Mouse (Mus musculus): ENCODE results near the gene Slc39a9. TPM values are rescaled to one million over a fixed set of nuclear protein-coding genes. Genes with fewer than 3 reads are reported as not detected.

Gene Slc39a9
- polyA plus RNA-seq, 1 experiment from 2014 or later, result 28.7 TPM

DNA sequence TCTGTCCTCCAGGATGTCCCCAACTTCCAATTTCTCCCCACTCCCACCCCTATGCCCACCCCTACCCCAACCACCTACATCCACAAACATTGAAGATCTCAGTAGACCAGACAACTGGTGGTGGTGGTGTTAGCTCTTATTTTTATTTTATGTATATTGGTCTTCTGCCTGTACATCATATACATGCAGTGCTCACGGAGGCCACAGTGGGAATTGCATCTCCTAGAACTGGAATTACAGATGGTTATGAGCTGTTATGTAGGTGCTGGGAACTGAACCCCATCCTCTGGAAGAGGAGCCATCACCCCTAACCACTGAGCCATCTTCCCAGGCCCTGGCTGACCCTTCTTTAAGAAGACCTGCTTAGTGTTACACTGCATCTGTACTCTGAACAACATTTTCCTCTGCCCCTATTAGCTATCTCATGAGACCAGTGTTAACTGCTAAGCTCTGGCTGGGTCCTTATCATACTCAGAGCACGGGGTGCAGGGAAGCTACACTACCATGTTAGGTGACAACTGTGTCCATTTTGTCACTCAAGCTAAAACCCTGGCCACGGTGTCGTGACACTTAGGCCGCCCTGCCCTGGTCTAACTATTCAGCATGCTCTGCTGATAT, 55.0 kb downstream of the Slc39a9 start:
- Histone ChIP-seq H3K4me3 (replicated peaks) (no peak overlapping the region), H3K4me2 (no peak overlapping the region), H3K9me3 (replicated peaks) (no peaks in the 10 kb centered on the region), H3K36me3 (no peaks in the 10 kb centered on the region), H3K9ac (no peak overlapping the region), H3K27me3 (peaks cover 17% of the 10 kb centered on the region), H3K4me1 (0 out of 2 replicates have a peak, but pooled peaks cover 2% of the 10 kb centered on the region), H3K27ac (no peak overlapping the region)
- 86% methylated on average over 5 of the region's 5 CpGs for WGBS
- ATAC-seq (replicated peaks; ENCODE audit: low FRiP score), result no peak

DNA sequence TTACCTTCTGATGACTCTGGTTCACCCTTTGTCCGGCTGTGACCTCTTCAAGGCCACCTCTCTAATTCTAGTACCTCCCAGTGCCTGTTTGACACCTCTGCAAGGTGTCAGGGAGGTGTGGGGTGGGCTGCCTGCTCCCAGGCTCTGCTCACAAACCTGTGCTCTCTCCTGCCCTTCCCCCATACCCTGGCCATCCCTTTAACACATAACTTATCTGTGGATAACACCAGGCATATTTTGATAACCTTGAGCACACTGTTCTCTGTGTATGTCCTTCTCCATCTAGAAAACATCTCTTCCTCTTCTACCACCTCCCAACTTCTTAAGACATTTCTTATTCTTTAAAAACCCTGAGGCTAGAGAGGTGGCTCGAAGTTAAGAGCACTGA, 55.5 kb downstream of the Slc39a9 start:
- Histone ChIP-seq H3K4me2 (no peak overlapping the region), H3K4me3 (replicated peaks) (no peak overlapping the region), H3K36me3 (no peaks in the 10 kb centered on the region), H3K4me1 (0 out of 2 replicates have a peak, but pooled peaks cover 2% of the 10 kb centered on the region), H3K27ac (no peak overlapping the region), H3K9me3 (replicated peaks) (no peaks in the 10 kb centered on the region), H3K27me3 (peaks cover 12% of the 10 kb centered on the region), H3K9ac (no peak overlapping the region)
- 61% methylated on average over 2 of the region's 2 CpGs for WGBS
- no peak; the same call in 1 of the 2 replicates for ATAC-seq (replicated peaks; ENCODE audit: low FRiP score)

DNA sequence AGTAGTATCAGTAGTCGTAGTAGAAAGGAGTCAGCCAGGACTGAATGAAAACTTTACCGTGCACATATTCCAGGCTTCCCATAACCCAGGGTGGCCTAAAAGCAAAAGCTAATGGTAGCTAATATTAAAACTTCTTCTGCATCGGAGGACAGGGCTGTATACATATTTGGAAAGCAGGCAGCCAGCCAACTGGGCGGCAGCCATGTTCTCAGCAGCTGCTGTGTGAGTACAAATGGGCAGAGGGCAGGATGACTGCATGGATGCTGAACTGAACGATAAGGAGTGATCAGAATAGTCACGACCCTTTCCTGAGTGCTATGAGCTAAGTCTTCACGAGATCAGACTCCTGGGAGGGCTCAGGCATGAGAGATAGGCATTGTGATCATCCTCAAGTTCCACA, 57.6 kb downstream of the Slc39a9 start:
- WGBS, result 76% methylated on average over 7 of the region's 7 CpGs
- Histone ChIP-seq H3K36me3 (no peaks in the 10 kb centered on the region), H3K9ac (no peak overlapping the region), H3K27me3 (no peaks in the 10 kb centered on the region), H3K4me2 (no peak overlapping the region), H3K4me1 (peaks cover 11% of the 10 kb centered on the region), H3K9me3 (replicated peaks) (no peaks in the 10 kb centered on the region), H3K27ac (no peak overlapping the region), H3K4me3 (replicated peaks) (no peak overlapping the region)
- ATAC-seq (replicated peaks; ENCODE audit: low FRiP score), result no peak

DNA sequence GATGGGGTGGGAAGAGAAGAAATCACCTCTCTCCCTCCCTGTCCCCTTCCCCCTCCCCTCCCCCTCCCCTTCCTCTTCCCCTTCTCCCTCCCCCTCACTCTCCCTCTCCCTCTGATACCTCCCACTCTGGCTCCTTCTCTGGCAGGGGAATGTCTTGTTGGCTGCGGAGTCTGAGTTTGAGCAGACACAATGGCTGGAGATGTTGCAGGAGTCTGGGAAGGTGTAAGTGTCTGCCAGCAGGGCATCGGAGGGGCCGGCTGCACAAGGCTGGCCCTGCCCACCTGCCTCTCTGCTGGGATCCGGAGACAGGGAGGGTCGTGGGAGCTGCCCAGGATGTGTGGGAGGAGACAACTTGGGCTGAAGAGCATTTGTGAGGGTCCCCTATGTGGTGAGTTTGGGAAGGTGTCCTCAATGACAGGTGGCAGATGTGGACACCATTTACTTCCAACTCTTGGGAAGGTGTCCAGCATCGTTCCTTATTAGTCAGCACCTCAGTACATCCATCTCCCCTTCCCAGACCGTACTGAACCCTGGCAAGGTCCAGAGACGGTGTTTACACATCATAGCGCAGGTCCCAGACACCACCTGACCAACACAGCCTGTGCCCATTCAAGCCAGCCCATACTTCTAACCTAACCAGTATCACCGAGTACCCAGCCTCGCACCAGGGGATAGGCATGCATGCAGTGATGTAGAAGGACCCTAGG, 62.7 kb downstream of the Slc39a9 start:
- H3K9me3 ChIP-seq (replicated peaks), result no peaks in the 10 kb centered on the region
- H3K36me3 ChIP-seq, result no peaks in the 10 kb centered on the region
- 50% methylated on average over 11 of the region's 11 CpGs for WGBS
- peaks cover 22% of the 10 kb centered on the region for H3K4me1 ChIP-seq
- H3K27me3 ChIP-seq, result no peaks in the 10 kb centered on the region
- H3K9ac ChIP-seq, result no peak overlapping the region
- no peak overlapping the region for H3K27ac ChIP-seq
- H3K4me2 ChIP-seq, result no peak overlapping the region
- ATAC-seq (replicated peaks; ENCODE audit: low FRiP score), result 0 out of 2 replicates have a peak, but pooled peaks have one; percentile 35
- no peak overlapping the region for H3K4me3 ChIP-seq (replicated peaks)

DNA sequence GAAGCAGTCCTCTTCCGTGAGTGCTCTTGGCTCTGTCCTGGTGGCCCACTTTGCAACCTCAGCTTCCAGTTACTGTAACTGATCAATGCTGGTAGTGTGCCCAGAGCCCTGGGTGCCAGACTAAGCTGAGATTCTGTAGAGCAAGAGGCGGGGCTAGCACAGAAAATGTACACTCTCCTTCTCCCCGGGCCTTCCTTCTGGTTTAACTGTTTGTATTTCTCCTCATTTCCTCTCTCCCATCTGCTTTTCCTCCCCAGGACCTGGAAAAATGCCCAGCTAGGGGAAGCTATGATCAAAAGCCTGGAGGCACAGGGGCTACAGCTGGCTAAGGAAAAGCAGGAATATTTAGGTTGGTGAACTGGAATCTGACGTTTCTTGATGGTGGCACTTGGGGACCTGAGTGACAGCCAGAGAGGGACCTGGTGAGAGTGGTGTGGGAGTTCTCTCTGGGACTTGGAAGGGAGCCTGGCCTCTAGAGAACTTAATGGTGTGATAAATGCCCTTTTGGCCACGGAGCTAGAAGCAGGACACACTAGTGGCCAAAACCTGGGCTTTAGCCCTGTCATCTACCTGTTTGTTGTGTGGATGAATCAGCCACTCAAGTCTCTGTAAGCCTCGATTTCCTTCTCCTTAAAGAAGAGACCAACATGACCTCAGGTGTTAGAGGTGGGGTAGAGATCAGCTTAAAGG, 63.4 kb downstream of the Slc39a9 start:
- Histone ChIP-seq H3K4me3 (replicated peaks) (no peak overlapping the region), H3K27me3 (no peaks in the 10 kb centered on the region), H3K4me2 (no peak overlapping the region), H3K4me1 (peaks cover 22% of the 10 kb centered on the region), H3K9me3 (replicated peaks) (no peaks in the 10 kb centered on the region), H3K27ac (no peak overlapping the region), H3K9ac (no peak overlapping the region), H3K36me3 (no peaks in the 10 kb centered on the region)
- ATAC-seq (replicated peaks; ENCODE audit: low FRiP score), result no peak
- 36% methylated on average over 6 of the region's 6 CpGs for WGBS

DNA sequence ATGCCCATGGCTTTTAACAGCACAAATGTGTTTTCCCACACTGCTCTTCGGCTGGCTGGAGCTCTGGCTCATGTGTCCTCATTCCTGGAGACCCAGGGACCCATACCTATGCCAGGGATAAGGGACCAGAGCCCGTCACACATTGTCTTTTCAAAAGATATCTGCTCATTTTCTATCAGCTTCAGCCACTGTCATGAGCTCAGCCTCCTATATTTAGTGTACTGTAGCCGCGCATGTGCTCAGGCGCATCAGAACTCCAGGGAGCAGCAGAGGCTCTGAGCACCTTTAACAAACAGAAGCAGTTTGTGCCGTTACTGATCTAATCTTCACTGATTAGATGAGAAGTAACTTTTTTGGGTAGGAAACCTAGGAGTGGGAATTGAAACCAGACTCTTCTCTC, 72.2 kb downstream of the Slc39a9 start:
- no peak overlapping the region for H3K4me2 ChIP-seq

DNA sequence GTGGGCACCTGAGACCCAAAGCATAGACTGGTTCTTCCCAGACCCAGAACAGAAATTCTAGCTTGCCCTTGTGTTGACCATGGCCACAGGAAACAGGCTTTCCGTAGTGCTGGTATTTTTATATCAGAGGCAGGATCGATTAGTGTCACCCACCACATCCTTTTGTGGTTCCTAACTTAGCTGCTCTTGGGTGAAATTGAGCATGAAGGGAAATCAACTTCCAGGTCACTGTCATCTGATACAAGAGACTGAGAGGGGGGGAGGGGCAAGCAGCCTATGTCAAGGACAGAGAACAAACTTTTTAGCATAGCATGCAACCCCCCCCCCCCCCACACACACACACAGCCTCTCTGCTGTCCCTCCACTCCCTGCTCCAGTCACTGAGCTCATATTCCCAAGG, 75.5 kb downstream of the Slc39a9 start:
- no peaks in the 10 kb centered on the region for H3K9me3 ChIP-seq (replicated peaks)
- H3K4me3 ChIP-seq (replicated peaks), result no peak overlapping the region
- no peak overlapping the region for H3K27ac ChIP-seq
- no peak overlapping the region for H3K9ac ChIP-seq
- 33% methylated on average over 2 of the region's 2 CpGs for WGBS
- H3K4me2 ChIP-seq, result no peak overlapping the region
- H3K4me1 ChIP-seq, result peaks cover 5% of the 10 kb centered on the region; the same call in 1 of the 2 replicates
- no peaks in the 10 kb centered on the region for H3K27me3 ChIP-seq
- no peak for ATAC-seq (replicated peaks; ENCODE audit: low FRiP score)
- no peaks in the 10 kb centered on the region for H3K36me3 ChIP-seq

More for the DNA sequence above, 72.2 kb downstream of the Slc39a9 start:
- ATAC-seq (replicated peaks; ENCODE audit: low FRiP score), result no peak
- H3K27me3 ChIP-seq, result no peaks in the 10 kb centered on the region
- H3K36me3 ChIP-seq, result no peaks in the 10 kb centered on the region
- H3K9ac ChIP-seq, result no peak overlapping the region
- H3K4me3 ChIP-seq (replicated peaks), result no peak overlapping the region
- peaks cover 7% of the 10 kb centered on the region for H3K4me1 ChIP-seq
- WGBS, result 70% methylated on average over 6 of the region's 6 CpGs
- no peak overlapping the region for H3K27ac ChIP-seq
- no peaks in the 10 kb centered on the region for H3K9me3 ChIP-seq (replicated peaks)

DNA sequence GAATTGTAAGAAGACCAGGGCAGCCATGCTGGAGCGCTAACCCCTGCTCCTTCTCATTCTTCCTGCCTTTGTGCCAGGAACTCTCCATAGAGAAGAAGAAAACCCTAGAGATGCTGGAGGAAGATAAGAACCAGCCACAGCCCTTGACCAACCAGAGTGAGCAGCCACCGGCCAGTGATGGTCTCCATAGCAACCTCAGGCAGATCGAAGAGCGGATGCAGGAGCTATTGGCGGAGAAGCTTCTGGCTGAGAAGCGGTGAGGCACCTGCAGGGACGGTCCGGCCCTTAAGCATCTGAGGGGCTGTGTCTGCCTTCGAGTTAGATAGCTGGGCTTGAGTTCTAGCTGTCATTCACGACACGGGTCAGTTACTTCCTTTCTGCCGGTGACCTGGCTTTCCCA, 76.8 kb downstream of the Slc39a9 start:
- 73% methylated on average over 12 of the region's 12 CpGs for WGBS
- Histone ChIP-seq H3K4me3 (replicated peaks) (no peak overlapping the region), H3K36me3 (no peaks in the 10 kb centered on the region), H3K9me3 (replicated peaks) (no peaks in the 10 kb centered on the region), H3K9ac (no peak overlapping the region), H3K4me1 (peaks cover 5% of the 10 kb centered on the region), H3K4me2 (no peak overlapping the region), H3K27ac (no peak overlapping the region), H3K27me3 (no peaks in the 10 kb centered on the region)
- no peak for ATAC-seq (replicated peaks; ENCODE audit: low FRiP score)

DNA sequence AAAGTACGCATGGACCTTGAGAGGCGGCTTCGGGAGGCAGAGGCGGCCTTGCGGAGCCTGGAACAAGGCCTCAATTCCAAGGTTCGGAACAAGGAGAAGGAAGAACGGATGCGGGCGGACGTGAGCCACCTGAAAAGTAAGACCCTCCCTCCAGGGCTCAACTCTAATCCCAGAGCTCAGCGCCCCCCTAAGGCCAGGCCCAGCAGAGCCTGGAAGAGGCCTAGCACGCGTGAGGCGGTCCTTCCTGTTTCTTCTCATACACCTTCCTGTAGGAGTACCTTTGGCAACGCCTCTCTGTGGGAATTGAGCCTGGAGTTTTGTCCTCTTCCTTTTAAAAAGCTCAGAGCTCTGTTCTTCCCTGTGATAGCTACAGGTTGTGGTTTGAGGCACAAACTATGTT, 77.8 kb downstream of the Slc39a9 start:
- Histone ChIP-seq H3K4me1 (peaks cover 5% of the 10 kb centered on the region), H3K9me3 (replicated peaks) (no peaks in the 10 kb centered on the region), H3K36me3 (no peaks in the 10 kb centered on the region), H3K27ac (no peak overlapping the region), H3K4me2 (no peak overlapping the region), H3K9ac (no peak overlapping the region), H3K27me3 (0 out of 2 replicates have a peak, but pooled peaks cover 2% of the 10 kb centered on the region), H3K4me3 (replicated peaks) (no peak overlapping the region)
- no peak for ATAC-seq (replicated peaks; ENCODE audit: low FRiP score)
- 90% methylated on average over 15 of the region's 15 CpGs for WGBS

DNA sequence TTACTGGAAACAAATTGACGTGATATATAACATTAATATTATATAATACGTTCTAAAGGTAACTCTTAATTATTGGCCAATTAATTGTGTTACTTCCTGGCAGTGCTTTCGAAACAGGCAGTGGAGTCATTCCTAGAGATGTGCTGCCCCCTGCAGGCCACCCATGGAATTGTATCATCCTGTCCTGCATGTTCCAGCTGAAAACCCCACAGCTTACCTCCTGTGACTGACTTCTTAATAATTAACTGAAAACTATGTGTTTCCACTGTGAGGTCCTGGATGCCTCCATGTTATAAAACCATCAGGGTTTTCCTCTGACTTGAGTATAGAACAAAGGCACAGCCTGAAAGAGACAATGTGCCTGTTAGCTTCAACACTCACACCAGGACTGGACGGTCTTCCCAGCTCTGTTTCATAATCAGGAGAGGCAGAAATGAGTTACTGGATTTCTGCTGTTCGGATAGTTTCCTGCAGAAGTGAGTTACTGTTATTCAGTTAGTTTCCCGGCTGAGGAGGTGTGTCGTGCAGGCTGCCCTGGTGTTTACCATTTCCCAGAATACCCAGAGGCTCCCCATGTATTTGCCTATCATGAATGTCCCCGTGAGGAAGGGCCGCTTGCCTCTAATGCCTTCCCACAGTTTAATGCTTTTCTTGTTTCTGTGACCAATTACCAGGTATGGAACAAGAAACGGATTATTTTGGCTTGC, 81.3 kb downstream of the Slc39a9 start:
- 0 out of 2 replicates have a peak, but pooled peaks cover 2% of the 10 kb centered on the region for H3K27me3 ChIP-seq
- 30% methylated on average over 10 of the region's 10 CpGs for WGBS
- peak overlapping the region; percentile 65; the same call in 1 of the 2 replicates for H3K27ac ChIP-seq
- H3K9me3 ChIP-seq (replicated peaks), result no peaks in the 10 kb centered on the region
- H3K4me1 ChIP-seq, result no peaks in the 10 kb centered on the region; the same call in 1 of the 2 replicates
- H3K9ac ChIP-seq, result no peak overlapping the region
- no peak overlapping the region for H3K4me3 ChIP-seq (replicated peaks)
- ATAC-seq (replicated peaks; ENCODE audit: low FRiP score), result peak; percentile 81
- H3K36me3 ChIP-seq, result no peaks in the 10 kb centered on the region
- peak overlapping the region; percentile 27 for H3K4me2 ChIP-seq

DNA sequence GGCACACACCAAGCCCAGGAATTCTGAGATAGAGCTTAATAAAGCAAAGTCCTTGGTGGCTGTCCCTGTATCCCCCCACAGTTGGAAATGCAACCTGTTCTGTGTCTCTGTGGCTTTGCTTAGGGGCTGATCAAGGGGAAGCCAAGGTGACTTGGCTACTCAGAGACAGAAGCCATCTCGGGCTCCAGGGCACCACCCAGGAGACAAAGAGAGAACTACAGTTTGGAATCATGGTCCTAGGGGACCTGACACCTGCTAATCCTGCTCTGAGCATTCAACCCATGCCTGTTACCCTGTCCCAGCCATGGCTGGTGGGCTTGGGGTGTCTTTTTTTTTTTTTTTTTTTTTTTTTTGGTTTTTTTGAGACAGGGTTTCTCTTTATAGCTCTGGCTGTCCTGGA, 84.5 kb downstream of the Slc39a9 start:
- Histone ChIP-seq H3K27me3 (0 out of 2 replicates have a peak, but pooled peaks cover 2% of the 10 kb centered on the region), H3K9ac (no peak overlapping the region), H3K36me3 (no peaks in the 10 kb centered on the region), H3K4me1 (no peaks in the 10 kb centered on the region; the same call in 1 of the 2 replicates), H3K4me3 (replicated peaks) (no peak overlapping the region), H3K9me3 (replicated peaks) (no peaks in the 10 kb centered on the region), H3K4me2 (no peak overlapping the region), H3K27ac (no peak overlapping the region)
- ATAC-seq (replicated peaks; ENCODE audit: low FRiP score), result no peak
- 13% methylated on average over 1 of the region's 1 CpGs for WGBS
